Mouse (Mus musculus) lung, postnatal 0 days (tissue): ENCODE data around the gene Tnr.

Experiments
- CTCF ChIP-seq: IDR thresholded peaks from 2 replicates; pipeline ENCODE4 v1.5.1; 2016; ENCODE audit warnings: antibody characterized with exemption, mild to moderate bottlenecking
- EP300 ChIP-seq: IDR thresholded peaks from 2 replicates; pipeline ENCODE4 v1.6.1; 2016; ENCODE audit warnings: antibody characterized with exemption, mild to moderate bottlenecking, control low read depth

GRCm38 (mm10) chr1:159613561-159613960 lies 90.0 kb downstream of the Tnr start:
- TF ChIP-seq CTCF = no peak
- no peak for TF ChIP-seq EP300
